Mouse (Mus musculus) lung, postnatal 36 days (tissue): ENCODE measurements around the gene Tex2.
A peak's percentile ranks its signal among the peaks of the same experiment; 100 is the strongest.

Source experiments
- DNase-seq: peaks from one replicate; pipeline ENCODE4 v3.0.0; 2022; ENCODE audit warnings: mixed read lengths

Tex2 gene

DNA sequence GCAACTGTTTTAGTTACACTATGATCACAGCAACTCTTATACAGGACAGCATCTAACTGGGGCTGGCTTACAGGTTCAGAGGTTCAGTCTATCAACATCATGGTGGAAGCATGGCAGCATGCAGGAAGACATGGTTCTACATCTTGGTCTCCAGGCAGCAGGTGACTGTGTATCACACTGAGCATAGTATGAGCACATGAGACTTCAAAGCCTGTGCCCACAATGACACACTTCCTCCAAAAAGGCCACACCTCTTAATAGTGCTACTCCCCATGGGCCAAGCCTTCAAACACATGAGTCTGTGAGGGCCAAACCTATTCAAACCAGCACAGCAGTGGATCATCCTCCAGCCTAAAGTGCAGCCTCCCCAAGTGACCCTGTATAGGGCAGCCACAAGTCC, 70.8 kb downstream of the Tex2 start:
- peak; percentile 12 for DNase-seq

DNA sequence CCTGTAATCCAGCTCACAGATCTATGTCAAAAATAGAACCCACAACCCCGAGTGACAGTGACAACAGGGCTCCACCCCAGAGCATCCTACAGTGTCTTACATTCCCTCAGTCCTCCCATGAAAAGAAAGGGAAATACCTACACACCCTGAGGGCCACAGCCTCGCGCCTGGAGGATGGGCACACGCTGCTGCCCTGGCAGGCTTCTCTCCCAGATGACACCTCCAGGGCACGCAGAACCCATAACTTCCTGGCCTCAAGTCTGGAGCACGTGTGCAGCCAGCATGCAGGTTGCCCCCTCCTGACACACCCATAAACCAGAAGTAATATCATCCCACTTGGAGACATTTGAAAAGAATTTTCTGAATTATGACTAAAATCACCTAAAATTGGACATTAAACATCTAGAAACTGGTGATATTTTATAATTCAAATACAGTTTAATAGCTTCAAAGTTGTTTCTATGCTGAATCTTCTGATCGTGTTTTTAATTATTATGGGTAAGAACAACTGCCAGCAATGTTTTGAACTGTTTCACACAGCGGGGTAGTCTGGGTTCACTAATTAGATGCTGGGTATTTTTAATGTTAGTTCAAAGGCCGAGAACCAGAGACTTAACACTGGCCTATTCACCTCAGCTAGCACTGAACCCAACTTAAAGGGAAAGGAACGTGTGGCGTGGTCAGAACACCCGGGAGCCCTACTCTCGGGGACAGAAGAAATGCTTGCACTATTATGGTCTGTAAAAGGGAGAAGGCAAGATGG, 72.5 kb downstream of the Tex2 start:
- DNase-seq = no peak

DNA sequence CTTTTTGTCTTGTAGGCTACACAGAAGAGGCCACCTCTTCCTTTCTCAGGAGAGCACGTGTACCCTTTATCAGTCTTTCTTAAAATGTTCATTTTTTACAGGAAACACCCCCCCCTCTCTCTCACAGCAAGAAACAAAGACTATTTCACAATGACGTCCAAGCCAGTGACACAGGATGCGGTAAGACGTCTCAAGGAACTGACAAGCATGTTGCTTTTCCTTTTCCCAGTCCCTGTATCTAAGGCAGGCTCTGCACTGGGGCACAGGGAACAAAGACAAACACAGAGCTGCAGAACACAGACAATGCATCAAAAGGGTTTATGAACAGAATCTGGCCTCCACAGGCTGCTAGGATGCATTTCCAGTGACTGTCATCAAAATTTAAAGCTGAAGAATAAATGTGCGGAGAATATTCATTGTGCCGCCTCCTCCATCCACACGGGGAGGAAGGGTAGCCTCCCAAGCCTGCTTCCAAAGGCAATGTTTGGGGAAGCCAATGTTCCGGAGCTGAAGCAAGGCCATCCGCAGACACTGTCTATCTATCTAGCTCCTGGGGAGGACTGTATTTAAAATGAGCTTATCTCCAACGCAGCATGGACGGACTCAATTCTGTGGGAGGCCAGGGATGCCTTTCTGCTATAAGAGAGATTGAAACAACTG, 76.8 kb downstream of the Tex2 start:
- DNase-seq = no peak

DNA sequence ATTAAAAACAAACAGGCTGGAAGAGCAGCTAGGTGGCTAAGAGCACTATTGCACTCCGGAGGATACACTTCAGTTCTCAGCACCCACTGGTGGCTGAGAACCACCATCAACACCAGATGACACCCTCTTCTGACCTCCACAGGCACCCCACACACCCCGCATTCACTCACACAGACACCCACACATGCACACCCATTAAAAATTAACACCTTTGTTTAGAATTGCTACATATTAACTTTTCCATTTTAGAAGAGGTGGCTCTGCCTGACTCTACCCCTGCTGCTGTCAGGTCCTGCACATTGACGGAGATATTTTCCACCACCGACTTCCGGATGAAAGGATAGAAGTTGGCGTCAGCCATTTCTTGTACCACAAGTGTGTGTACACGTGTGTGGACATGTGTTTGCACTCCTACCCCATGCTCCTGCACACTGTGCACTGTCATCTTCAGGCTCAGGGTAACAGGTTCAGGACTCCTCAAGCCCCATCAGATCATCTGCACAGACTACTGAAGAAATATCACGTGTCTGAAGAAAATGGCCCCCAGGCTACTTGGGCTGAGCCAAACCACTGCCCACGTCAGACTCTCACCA, 77.5 kb downstream of the Tex2 start:
- DNase-seq = no peak

DNA sequence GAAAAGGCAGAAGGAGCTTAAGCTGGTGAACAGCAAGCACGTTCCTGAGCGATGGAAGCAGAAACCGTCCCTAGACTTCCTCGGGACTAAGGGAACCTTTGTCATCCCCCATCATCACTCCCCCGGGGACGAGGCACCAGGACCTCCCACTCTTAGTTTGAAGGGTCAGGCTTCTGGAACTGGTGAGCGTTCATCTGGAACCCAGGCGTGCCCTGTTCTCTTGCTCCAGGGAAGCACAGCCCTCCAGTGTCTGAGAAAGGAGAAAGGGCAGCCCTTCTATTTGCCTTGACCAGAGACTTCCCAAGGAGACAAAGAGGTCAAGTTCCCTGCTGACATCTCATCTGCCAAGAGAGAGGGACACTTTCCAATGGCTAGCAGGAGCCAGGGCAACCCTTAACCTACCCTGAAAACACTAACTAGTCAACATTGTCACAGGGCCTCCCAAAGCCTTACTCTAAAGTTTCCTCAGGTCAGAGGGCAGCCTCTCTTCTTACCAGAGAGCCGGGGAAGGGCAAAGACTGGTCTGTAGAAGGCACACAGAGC, 80.9 kb downstream of the Tex2 start:
- DNase-seq = no peak

DNA sequence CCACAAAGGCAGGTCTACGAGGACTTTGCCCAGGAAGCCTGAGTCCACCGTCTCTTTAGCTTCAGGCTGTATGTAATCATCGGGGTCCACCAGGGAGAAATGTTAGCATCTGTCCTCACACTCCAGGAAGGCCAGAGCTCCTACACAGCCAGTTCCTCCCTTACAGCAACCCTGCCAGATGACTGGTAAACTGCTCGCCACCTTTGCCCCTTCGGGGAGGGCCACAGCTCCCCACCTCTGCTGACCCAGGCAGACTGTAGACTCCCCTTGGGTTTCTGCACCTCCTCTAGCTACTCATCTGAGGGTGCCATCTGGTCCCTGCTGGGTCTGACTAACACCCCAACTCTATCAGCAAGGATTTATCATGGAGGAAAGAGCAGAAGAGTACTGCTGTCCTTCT, 83.4 kb downstream of the Tex2 start:
- DNase-seq = no peak

DNA sequence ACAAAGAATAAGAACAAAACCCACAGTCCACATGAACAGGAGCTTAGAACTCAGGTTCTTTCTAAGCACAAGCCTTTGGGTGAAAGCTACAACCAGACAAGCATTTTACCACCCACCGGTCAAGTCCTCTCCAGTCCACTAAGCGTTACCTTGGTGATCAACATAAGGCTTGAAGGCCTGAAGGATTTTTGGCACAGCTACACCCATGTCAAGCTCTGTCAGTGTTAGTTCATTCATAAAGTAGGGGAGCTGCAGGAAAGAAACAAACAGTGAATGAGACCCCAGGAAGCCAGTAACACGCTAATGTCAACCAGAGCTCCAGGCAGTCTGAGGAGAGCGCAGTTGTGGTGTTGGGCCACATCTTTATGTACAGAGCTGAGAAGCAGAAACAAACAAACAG, 84.1 kb downstream of the Tex2 start:
- DNase-seq = no peak

DNA sequence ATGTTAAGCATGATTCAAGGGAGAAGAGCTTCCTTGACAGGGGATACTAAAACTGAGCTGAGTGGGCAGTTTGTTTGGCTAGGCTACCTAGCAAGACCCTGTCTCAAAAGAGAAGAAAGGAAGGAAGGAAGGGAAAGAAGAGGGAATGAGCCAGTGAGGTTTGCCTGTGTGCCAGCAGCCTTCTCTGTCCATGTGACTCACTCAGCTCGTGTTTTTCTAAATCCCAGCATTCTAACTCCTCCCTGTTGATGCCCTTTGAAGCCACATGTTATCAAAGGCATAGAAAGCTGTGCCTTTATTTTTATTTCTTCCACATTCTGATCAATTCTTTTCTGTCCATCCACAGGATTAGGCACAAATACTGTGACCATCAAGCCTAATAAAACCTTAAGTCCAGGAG, 85.3 kb downstream of the Tex2 start:
- DNase-seq = no peak

DNA sequence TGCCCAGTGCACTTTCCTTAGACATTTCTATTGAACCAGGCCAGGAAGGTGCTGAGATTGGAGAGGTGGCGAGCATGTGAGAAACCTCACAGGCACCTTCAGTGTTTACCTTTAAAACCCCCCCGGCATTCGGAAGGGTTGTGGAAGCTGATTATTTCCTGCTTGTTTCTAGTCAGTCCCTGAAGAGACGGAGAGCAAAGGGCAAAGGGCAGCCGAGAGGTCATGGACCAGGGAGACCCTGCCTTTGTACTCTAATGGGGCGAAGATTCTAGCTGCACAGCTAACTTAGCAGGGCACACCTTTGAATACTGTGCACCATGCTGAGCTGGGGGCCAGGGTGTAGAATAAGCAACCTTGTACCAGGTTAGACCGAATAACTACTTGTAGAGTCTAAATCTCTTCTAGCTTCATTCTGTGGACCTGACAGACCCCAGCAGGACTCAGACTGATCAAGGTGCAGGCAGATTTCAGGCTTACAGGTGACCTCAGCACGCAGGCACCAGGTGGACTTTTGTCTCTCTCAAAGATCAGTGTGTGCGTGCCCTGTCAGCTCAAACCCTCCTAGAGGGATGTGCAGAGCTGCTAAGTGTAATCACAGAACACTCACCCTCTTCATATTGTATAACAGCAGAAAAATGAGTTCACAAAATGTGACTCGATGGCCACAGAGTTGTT, 85.9 kb downstream of the Tex2 start:
- DNase-seq = no peak

DNA sequence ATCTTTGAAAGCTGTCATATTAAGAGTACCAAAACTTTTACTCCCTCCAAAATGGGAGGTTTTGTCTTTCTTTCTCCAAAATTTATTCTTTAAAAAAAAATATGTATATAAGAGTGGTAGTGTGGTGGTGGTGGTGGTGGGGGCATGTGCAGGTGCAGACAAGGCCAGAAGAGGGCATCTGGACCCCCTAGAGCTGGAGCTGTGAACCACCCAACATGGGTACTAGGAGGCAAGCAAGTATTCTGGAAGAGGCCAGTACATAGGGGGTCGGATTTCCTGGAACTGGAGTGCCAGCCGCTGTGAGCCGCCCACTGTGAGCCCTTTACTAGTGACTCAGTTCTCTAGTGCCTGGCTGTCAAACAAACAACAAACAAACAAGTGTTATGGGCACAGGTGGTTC, 90.7 kb downstream of the Tex2 start:
- no peak for DNase-seq

DNA sequence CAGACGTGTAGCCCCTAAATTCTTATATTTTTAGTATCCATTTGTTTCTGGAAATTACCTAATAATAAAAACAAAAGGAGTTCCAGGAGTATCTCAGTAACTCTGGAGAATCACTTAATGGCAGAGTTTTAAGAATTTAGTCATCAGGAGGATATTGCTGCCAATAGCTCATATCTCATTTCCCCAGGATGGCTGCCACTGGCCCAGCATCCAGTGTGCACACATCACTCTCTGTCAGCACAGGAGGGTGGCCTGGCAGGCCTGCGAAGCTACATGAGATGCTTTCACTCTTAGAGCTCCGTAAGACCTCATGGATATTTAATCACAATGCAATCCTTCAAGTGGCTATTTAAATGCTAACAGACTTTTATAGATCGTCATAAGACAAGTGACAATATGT, 91.6 kb downstream of the Tex2 start:
- no peak for DNase-seq

DNA sequence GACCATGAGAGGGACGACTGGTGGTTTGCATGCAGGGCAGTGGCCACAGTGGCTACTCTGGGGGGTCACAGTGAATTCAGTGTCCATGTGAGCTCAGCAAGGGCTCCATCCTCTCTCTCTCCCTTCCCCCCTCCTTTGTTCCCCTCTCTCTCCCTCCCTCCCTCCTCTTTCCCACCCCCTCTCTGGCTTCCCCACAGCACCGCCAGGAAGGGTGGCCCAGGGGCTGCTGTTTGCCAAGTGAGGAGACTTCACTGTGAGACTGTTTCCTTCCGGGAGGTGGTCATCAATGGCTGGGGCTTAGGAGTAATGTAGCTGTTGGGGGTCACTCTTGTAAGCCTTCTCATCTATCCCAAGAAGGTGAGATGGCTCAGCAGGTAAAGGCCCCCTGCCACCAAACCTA, 92.8 kb downstream of the Tex2 start:
- no peak for DNase-seq

DNA sequence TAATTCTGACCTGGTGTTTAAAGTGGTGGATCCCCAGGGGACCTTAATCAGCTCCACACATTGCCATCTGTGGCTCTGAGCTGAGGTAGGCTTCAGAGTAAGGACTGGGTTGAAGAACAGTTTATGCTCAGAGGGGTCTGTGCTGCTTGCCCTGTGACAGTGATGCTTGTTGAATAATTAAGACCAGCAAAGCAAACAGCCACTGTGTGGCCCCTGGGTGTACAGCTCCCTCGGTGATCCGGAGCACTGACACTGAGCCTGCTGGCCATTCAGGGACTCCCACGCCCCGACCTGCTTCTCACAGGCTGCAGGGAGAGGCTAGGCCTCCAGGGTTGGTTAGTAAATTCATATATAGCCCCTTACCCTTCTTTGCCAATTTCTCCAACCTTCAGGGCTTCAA, 93.7 kb downstream of the Tex2 start:
- DNase-seq = no peak

DNA sequence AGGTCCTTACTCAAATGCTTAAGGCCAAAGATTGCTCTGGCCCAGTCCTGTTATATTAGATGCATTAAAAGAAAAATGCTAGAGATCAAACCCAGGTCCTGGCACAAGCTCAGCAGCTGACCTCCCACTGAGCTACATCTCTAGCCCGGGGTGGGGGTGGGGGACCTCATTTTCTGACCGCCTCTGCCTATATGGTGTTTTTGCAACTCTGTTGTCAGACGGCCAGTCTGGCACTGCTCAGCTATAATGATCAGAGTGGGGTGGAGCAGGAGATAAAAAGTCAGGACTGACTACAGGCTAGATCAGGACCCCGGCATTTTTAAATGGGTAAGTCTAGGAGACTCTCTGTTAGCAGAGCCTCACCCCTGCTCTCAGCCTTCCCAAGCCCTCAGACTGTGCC, 94.8 kb downstream of the Tex2 start:
- DNase-seq = no peak

DNA sequence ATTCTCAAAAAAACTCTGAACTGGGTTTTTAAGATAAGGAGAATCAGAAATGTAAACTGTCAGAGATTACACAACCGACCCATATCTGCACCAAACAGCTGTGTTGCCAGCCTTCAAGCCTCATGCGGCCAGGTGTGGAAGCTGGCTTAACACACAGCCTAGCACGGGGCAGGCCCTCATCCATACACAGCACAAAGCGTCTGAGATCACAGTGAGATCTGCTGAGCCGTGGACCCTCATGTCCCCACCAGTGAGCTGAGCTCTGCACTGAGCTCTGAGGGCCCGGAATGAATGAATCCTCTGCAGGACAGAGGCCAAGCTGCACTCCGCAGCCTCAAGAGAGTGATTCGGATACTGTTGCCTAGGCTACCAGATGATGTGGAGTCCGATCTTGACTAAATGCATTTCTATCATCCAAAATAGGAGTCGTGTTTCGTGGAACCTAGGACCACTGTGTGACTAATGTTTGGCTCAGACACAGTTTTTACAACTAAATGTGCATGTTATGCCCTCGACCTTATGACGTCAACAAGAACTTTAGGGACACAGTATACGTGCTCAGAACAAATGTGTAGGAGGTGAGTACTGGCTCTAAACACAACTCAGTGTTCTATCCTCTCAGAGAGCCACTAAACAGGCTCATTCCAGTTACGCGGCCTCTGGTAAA, 98.0 kb downstream of the Tex2 start:
- DNase-seq = no peak

DNA sequence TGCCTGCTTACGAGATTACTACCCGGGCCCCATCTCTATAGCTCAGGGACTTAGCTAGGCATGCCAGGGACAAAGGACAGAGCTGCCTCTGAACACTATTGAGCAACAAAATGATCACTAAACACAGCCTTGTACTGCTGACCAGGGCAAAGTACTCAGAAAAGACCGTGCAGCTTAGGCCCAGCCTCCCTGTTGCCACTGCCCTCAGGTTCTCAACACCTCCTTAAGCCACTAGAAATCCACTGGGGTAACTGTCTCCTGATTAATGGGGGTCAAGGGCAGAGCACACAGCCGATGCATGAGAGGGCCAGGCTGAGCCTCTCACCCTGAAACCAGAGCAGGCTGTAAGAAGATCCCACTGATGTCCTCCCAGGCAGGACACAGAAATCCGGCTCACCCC, 98.8 kb downstream of the Tex2 start:
- DNase-seq = no peak

DNA sequence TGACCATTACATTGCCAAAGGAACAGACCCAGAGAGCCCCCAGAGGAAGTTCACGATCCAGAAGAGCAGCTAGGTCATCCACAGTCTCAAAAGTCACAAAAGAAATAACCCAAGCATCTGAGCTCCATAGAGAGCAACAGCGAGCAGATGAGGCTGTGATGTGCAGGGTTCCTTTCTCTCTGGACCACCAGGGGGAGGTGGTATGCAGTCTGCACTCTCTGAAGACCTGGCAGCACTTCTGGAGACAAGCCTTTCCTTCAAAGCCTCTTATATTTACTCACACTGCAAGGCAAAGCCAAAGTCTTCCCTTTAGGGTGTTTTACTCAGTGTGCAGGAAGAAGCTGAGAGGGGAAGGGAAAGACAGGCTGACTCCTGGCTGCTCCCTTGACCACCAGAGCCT, 100.1 kb downstream of the Tex2 start:
- peak; percentile 81 for DNase-seq

DNA sequence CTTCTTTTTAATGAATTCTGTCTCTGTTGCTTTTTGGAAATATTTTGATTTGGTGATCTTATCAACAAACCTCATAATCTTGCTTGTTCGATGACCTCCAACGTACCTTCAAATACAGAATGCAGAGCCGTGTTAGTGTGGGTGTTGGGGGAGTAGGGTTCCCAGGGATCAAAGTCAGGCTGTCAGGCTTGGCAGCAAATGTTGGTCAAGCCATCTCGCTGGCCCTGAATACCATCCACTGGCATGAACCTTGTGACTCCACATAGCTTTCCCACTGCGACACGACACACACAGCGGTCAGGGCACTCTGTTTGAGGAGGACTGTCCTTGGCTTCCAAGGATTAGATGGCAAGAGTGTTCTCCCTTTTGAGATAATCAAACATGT, 101.2 kb downstream of the Tex2 start:
- DNase-seq = no peak

DNA sequence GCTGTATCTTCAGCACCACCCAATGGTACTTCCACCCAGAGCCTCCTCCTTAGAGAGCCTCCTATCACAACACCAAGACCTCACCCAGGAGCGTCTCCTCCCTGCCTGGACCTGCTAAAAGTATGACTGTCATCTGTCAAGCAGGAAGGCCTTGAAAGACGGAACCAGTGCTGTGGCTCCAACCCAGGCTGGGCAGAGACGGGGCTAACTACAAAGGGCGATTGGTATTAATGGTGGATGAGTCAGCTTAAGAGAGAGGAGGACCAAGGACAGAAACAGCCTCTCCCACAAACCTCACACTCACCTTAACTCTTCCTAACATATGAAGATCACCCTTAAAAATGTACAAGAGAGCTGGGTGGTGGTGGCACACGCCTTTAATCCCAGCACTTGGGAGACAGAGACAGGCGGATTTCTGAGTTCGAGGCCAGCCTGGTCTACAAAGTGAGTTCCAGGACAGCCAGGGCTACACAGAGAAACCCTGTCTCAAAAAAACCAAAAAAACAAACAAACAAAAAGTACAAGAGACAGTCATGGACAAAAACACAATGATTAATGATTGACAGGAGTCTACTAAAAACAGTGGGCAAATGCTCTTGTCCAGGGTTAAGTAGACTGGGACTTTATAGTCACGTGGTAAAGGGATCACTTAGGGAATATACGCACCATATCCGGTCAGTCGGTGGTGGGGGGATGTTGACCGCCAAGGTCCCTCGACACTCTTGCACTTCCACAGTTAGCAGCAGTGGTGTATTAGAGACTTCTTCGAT, 101.8 kb downstream of the Tex2 start:
- no peak for DNase-seq

DNA sequence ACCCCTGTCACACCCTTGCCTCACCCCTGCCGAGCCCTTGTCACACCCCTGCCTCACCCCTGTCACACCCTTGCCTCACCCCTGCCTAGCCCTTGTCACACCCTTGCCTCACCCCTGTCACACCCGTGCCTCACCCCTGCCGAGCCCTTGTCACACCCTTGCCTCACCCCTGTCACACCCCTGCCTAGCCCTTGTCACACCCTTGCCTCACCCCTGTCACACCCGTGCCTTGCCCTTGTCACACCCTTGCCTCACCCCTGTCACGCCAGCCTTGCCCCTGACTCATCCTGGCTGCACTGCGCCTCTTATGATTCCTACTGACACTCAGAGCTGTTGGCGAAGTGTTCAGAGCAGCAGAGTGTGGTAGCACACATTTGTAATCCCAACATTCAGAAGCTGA, 105.6 kb downstream of the Tex2 start:
- DNase-seq = no peak

DNA sequence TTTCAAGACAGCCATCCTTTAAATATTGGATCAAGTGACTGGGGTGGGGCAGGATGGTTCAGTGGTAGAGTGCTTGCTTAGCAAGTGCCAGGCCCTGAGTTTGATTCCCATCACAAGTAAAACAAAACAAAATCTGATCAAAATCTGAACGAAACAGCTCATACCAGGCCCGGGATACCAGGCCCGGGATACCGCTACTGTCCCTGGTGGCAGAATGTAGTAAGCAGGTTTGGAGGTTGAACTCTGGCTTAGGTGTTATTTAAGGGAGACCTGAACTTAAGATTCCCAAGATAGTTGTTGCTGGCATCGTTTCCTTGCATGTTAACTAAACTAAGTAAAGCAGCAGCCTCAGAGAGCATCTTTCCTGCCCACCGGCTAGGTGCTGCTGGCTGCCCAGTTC, 107.0 kb downstream of the Tex2 start:
- DNase-seq = no peak

DNA sequence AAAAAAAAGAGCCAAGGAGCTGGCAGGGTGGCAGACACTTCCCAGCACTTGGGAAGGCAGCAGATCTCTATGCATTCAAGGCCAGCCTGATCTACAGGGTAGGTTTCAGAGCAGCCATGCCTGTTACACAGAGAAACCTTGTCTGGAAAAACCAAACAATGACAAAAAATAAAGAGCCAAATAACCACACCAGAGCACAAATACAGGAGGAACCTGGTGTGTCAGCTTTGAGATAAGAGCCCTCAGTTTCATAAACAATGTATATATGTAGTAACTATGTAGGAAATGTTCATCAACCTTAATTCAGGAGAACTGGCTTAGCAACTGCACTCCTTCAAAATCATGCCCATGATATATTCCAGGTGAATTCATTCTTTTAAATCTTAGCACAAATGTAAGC, 109.1 kb downstream of the Tex2 start:
- DNase-seq = no peak

DNA sequence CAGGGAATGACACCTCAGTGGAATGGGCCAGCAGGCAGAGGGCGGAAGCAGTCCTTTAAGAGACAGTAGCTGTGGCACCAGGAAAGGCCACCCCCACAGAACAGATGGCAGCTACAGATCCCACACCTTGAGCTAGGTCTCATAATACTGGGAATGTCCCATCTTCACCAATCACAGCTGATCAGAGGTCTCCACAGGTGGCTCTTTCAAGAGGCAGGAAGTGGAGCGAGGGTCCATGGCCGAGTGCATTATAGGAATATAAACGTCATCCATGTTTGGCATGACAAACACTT, 109.9 kb downstream of the Tex2 start:
- no peak for DNase-seq
